Mouse (Mus musculus): ENCODE data around the gene Tbata.

Gene Tbata

GRCm38 (mm10) chr10:61211105-61211504, 39.4 kb downstream of the Tbata start:
- no peak for DNase-seq (ENCODE audit: low spot score)

DNA sequence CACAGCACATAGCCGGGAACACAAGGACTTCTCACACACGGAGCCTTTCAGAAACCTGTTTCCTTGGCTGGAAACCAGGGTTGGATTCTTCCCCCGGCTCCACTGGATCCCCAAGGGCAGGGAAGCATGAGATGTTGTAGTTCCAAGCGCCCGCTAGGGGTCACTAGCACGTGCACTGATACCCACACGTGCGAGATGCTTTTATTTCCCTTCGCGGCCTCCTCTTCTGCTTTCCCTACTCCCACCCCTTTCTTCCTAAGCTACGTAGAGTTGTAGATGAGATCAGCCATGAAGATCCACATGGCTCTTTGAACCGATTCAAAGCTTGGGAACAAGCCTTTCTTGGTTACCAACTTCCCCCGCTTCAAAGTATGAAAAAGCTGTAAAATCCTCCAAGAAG, 40.0 kb downstream of the Tbata start:
- DNase-seq (ENCODE audit: low spot score), result peak; percentile 63

DNA sequence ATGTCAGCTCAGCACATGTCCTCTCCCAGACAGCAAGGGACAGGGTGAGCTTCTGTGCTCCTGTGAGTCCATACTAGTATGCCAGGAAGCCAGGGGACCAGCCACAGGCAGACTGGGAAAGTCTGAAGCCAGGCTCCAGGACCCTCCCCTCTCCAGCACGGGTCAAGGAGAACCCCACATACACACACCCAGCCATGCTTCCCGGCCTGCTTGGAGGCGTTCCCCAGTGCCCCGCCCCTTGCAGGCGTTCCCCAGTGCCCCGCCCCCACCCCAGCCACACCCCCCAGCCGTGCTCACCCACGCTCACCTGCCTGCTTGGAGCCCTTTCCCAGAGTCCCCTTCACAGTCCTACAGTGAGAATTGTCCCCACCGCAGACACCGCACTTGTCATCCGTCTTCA, 41.1 kb downstream of the Tbata start:
- no peak for DNase-seq (ENCODE audit: low spot score)

DNA sequence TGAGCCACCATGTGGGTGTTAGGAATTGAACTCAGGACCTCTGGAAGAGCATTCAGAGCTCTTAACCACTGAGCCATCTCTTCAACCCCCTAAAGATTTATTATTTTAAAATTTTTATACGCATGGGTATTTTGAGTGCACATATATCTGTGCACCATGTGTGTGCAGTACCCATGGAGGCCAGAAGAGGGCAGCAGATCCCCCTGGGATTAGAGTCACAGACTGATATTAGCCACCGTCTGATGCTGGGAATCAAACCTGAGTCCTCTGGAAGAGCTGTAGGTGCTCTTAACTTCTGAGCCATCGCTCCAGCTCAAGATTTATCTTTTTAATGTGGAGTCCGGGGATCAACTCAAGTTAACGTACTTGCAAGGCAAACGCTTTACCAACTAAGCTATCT, 43.9 kb downstream of the Tbata start:
- no peak for DNase-seq (ENCODE audit: low spot score)

DNA sequence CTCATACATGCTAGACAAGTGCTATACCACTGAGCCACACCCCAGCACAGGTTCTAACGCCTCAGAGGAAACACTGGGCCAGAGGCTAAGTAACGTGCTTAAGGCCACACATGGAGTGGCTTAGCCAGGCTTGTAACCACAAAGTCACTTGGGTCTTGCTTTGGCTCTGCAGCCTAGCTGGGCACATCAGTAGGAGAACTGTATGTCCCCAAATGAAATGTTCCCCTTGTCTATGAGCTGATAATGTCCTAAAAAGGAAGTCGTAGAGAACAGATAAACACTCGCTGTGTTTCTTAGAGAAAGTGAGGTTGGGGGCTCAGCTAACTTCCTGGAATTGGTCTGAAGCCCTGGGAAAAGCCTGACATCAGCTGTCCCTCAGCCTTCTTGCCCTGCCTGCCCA, 44.4 kb downstream of the Tbata start:
- DNase-seq (ENCODE audit: low spot score), result no peak

DNA sequence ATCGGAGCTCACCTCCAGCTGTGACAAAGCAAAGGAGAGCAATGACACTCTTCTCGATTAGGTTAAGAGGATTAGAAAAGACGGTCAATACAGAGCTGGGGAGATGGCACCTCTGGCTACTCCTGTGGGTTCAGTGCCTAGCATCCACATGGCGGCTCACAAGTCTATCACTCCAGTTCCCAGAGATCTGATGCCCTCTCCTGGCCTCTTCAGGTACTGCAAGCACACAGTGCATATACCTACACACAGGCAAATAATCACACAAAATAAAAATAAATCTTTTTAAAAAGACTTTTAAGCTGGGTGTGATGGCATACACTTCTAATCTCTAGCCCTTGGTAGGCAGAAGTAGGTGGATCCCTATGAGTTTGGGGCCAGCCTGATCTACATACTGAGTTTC, 47.6 kb downstream of the Tbata start:
- DNase-seq (ENCODE audit: low spot score), result no peak

DNA sequence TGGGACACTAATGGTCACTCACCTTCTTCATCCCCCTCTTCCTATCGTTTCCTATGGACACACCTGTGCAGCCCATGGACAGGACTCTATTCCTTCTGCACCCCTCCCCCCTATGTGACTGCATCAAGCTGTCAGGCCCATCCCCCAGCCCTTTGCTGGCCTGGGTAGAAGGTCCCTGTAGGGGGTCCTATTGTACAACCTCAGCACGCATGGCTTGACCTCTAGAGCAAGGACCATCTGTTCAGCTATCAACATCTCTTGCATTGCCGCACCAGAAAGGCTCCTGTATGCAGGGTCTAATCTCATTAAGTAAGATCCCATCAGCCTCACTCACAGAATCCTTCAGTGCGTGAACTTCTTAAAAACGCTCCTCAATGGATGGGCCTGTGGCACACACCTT, 53.9 kb downstream of the Tbata start:
- no peak for DNase-seq (ENCODE audit: low spot score)

- DNase-seq (ENCODE audit: low spot score), result no peak
Measured at GRCm38 (mm10) chr10:61226784-61227396, 55.1 kb downstream of the Tbata start.

DNA sequence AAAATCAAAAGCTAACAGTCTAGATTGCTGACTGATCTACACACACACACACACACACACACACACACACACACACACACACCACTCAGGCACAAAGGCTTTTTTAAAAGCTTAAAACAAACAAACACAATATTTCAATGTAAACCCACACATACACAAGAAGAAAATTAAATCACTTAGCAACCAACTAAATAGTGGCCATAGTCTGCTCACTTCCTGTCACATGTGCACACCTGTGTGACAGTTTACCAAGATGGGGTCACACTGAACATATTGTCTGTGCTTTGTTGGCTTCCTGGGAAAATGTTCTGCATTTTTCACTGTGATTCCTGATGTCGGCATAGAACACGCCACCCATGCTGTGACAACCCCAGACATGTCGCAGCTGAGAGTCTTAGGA, 60.0 kb downstream of the Tbata start:
- no peak for DNase-seq (ENCODE audit: low spot score)

DNA sequence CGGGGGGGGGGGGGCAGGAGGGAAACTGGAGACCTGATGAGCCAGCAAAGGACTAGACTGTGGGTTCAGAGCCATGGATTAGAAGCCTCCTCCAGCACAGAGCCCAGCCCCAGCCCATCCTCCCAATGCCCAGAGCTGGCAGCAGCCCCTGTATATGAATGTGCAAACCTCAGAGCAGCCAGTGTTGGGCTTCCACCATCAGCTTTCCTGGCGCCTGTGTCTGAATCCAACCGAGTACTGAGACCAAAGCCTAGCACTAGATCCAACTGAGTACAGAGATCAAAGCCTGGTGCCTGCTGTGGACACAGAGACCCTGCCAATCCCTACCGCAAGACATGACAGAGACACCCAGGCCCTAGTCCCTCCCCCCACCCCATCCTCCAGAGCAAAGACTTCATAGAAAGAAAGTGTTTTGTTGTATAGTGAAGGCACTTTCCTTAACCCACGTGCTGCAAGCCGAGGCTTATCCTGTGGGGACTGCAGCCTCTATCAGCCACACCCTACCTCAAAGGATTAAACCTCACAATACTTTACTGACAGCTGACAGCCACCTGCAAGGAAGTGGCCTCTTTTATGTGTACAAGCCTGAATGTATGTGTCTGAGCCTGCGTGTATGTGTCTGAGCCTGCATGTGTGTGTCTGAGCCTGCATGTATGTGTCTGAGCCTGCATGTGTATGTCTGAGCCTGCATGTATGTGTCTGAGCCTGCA, 61.3 kb downstream of the Tbata start:
- no peak for DNase-seq (ENCODE audit: low spot score)

GRCm38 (mm10) chr10:61234319-61234718, 62.6 kb downstream of the Tbata start:
- DNase-seq (ENCODE audit: low spot score), result no peak

GRCm38 (mm10) chr10:61235677-61236267, 64.0 kb downstream of the Tbata start:
- no peak for DNase-seq (ENCODE audit: low spot score)

DNA sequence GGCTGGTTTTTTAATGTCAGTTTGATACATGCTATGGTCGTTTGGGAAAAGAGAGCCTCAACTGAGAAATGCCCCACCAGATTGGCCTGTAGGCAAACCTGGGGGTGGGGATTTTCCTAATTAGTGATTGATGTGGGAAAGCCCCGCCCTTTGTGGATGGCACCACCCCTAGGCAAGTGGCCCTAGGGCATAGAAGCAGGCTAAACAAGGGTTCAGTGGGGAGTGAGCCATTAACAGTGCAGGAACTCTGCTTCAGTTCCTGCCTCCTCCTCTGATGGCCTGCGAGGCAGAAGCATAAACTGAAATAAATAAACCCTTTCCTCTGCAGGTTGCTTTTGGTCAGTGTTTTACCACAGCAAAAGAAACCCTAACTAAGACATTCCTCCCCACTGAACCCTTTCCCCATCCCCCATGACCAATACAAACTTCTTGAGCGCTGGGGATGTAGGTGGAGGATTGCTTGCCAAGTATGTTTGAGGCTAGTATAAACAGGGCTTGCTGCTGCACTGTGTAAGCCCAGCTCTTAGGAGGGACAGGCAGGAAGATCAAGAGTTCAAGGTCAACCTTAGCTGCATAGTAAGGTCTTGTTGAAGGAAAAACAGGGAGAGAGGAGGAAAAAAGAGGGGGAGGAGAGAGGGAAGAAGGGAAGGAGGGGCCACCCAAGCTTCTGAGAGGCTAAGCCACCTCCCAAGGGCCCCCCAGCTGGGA, 65.1 kb downstream of the Tbata start:
- no peak for DNase-seq (ENCODE audit: low spot score)

GRCm38 (mm10) chr10:61237391-61237785, 65.6 kb downstream of the Tbata start:
- no peak for DNase-seq (ENCODE audit: low spot score)
